Comparison of ENCODE assay signal across 13 mouse cellular contexts in the genomic region with DNA sequence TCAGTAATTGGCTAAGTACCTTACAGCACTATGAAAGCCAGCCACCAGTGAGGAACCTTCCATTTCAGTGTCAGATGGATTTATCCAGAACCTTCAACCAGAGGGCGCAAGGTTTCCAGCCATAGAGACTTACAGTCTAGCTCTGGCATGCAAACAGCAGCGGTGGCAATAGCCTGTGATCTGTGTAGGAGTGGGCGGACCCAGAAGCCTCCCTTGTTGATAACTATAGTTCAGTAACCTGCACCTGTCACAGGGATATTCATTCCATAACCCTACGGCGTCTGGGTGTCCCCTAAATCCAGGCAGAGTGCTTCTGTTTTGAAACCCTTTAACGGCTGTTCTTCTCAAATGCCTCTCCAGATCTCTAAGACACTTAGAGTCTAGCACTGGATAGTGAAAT.
"Had no signal": no experiment of that assay in that cellular context is flagged by ENCODE, and none has a peak within 500 bp of the region (broad histone marks: within the 10 kb centered on the region; RNA-seq: fewer than 3 reads in every experiment).

No protein-coding gene starts in this region.

- H3K4me3 ChIP-seq: lung, embryonic 15.5 days; myocyte; neural tube, embryonic 15.5 days; stomach, embryonic 15.5 days had no signal

- H3K9me3 ChIP-seq: lung, embryonic 15.5 days; neural tube, embryonic 15.5 days; stomach, embryonic 15.5 days had no signal

- H3K4me2 ChIP-seq: lung, embryonic 15.5 days; neural tube, embryonic 15.5 days; stomach, embryonic 15.5 days had no signal

- DNase-seq: kidney, adult 11 months; kidney, postnatal 14 days; left cerebral cortex, postnatal 4 days; liver; lung, postnatal 36 days; midbrain, embryonic 14.5 days; retina, postnatal 1 day; right cerebral cortex, postnatal 4 days; thymus, postnatal 4 days had no signal

- H3K27me3 ChIP-seq: lung, embryonic 15.5 days; neural tube, embryonic 15.5 days; stomach, embryonic 15.5 days had no signal

- H3K4me1 ChIP-seq: neural tube, embryonic 15.5 days; stomach, embryonic 15.5 days had no signal

- H3K27ac ChIP-seq: lung, embryonic 15.5 days; neural tube, embryonic 15.5 days; stomach, embryonic 15.5 days had no signal

- H3K9ac ChIP-seq: lung, embryonic 15.5 days; neural tube, embryonic 15.5 days; stomach, embryonic 15.5 days had no signal
